In genomic region chr11:85520996-85521395, GRCm38 (mm10) we compare ENCODE assay signal across 17 mouse cellular contexts.
DNase-seq lines count a peak whose midpoint lies in the region; ATAC-seq and TF ChIP-seq lines count a peak whose summit lies in the region.
"Had no signal": no experiment of that assay in that cellular context is flagged by ENCODE, and none has a peak within 500 bp of the region (broad histone marks: within the 10 kb centered on the region; RNA-seq: fewer than 3 reads in every experiment).

No protein-coding gene starts in this region.

- peak; percentile 13 for DNase-seq in gastrocnemius, postnatal 14 days
- no peak for DNase-seq in gastrocnemius, adult 8-10 months (ENCODE audit: low spot score in 2 of 2)
- no peak for DNase-seq in lung, postnatal 4 days
- DNase-seq in heart, adult 9 months (ENCODE audit: low spot score in 2 of 2): peak; percentile 62 to 79
- DNase-seq in lung, postnatal 10 days: peak; percentile 27
- no peak for DNase-seq in forebrain, postnatal 0 days
- no peak for DNase-seq in cerebellum, adult 8-10 months
- DNase-seq: cerebellum, postnatal 14 days; layer of hippocampus, adult 9-11 months; left cerebral cortex, postnatal 4 days; right cerebral cortex, postnatal 14 days had no signal

- WGBS in lung, embryonic 16.5 days: 43% methylated on average over 4 of the region's 4 CpGs
- 75% methylated on average over 4 of the region's 4 CpGs for WGBS in forebrain, postnatal 0 days

- peaks cover 36% of the 10 kb centered on the region for H3K4me1 ChIP-seq in lung, embryonic 16.5 days (replicated peaks; ENCODE audit: control insufficient read depth, insufficient read depth, low read length)
- H3K4me1 ChIP-seq in forebrain, postnatal 0 days (ENCODE audit: insufficient read depth): peaks cover 12% of the 10 kb centered on the region; the same call in 1 of the 2 replicates

- no peaks in the 10 kb centered on the region for H3K27me3 ChIP-seq in lung, embryonic 16.5 days (ENCODE audit: control insufficient read depth, insufficient read depth, low read depth, low read length)
- H3K27me3 ChIP-seq in forebrain, postnatal 0 days (ENCODE audit: insufficient read depth, low read length): no peaks in the 10 kb centered on the region; the same call in 1 of the 2 replicates
- H3K27me3 ChIP-seq: stomach, embryonic 15.5 days had no signal

- ATAC-seq in lung, embryonic 16.5 days (ENCODE audit: low read depth): peak; percentile 22; the same call in 1 of the 2 replicates
- ATAC-seq in forebrain, postnatal 0 days: no peak
- ATAC-seq: CD4-positive, CD25-positive, alpha-beta regulatory T cell, adult 4 months had no signal

- no peaks in the 10 kb centered on the region for H3K36me3 ChIP-seq in lung, embryonic 16.5 days (ENCODE audit: control insufficient read depth, insufficient read depth, low read length)
- H3K36me3 ChIP-seq in forebrain, postnatal 0 days (ENCODE audit: insufficient read depth): no peaks in the 10 kb centered on the region
- H3K36me3 ChIP-seq: neural tube, embryonic 13.5 days; stomach, embryonic 15.5 days had no signal

- intact Hi-C loops in gastrocnemius, postnatal 14 days (cut with DNase I; ENCODE audit: low total_unique reads): no loop called here

- no peaks in the 10 kb centered on the region for H3K9me3 ChIP-seq in lung, embryonic 16.5 days (ENCODE audit: control insufficient read depth, low read length)
- no peaks in the 10 kb centered on the region for H3K9me3 ChIP-seq in forebrain, postnatal 0 days (ENCODE audit: low read length)
- H3K9me3 ChIP-seq: neural tube, embryonic 13.5 days; stomach, embryonic 15.5 days had no signal

- no peak overlapping the region for H3K4me2 ChIP-seq in lung, embryonic 16.5 days (ENCODE audit: low read depth, low read length)
- no peak overlapping the region for H3K4me2 ChIP-seq in forebrain, postnatal 0 days (ENCODE audit: low read depth)
- H3K4me2 ChIP-seq: hindbrain, embryonic 14.5 days; neural tube, embryonic 13.5 days; stomach, embryonic 15.5 days had no signal

- no peak overlapping the region for H3K4me3 ChIP-seq in lung, embryonic 16.5 days (ENCODE audit: low read length)
- no peak overlapping the region for H3K4me3 ChIP-seq in forebrain, postnatal 0 days (ENCODE audit: low read depth, low read length)
- H3K4me3 ChIP-seq: erythroblast, embryonic 14.5 days; neural tube, embryonic 13.5 days; stomach, embryonic 15.5 days had no signal

- TF ChIP-seq CTCF in forebrain, postnatal 0 days (IDR thresholded peaks at IDR 0.05; ENCODE audit: low read depth): no peak

- no peak overlapping the region for H3K27ac ChIP-seq in lung, embryonic 16.5 days (ENCODE audit: low read length)
- H3K27ac ChIP-seq in forebrain, postnatal 0 days (ENCODE audit: low read depth, low read length): no peak overlapping the region
- H3K27ac ChIP-seq: hindbrain, embryonic 14.5 days; neural tube, embryonic 13.5 days; stomach, embryonic 15.5 days had no signal

- H3K9ac ChIP-seq in lung, embryonic 16.5 days (ENCODE audit: low read length): no peak overlapping the region
- no peak overlapping the region for H3K9ac ChIP-seq in forebrain, postnatal 0 days
- H3K9ac ChIP-seq: hindbrain, embryonic 14.5 days; neural tube, embryonic 13.5 days; stomach, embryonic 15.5 days had no signal

Comparison
In these comparisons a context has a peak if more than half of its experiments do, and no peak if none do; other contexts are left out.
1. DNase-seq: peak in gastrocnemius, postnatal 14 days (single experiment), heart, adult 9 months (2 of 2) and lung, postnatal 10 days (single experiment); none in gastrocnemius, adult 8-10 months (0 of 2), lung, postnatal 4 days (0 of 2), forebrain, postnatal 0 days (single experiment) and cerebellum, adult 8-10 months (single experiment).